Mouse (Mus musculus): ENCODE measurements around the gene Dffa. TPM values are rescaled to one million over a fixed set of nuclear protein-coding genes. Genes with fewer than 3 reads are reported as not detected.

The Dffa gene
- total RNA-seq (2015) (20.0 and 24.5 TPM in 2 replicates), total RNA-seq (2017) (18.6 and 19.4 TPM in 2 replicates)

GRCm38 (mm10) chr4:149103875-149104561 is at the start of gene Dffa:
Dffa (plus strand) TSS chr4:149104146.
- ATAC-seq (replicated peaks; ENCODE audit: poor library complexity) = peak; percentile 93

GRCm38 (mm10) chr4:149055847-149056246 is 48.1 kb upstream of the Dffa start:
- 0 out of 2 replicates have a peak, but pooled peaks have one; percentile 26 for ATAC-seq (replicated peaks; ENCODE audit: poor library complexity)

- ATAC-seq (replicated peaks; ENCODE audit: poor library complexity) = no peak
Measured at GRCm38 (mm10) chr4:149056957-149057356, 47.0 kb upstream of the Dffa start.

- no peak for ATAC-seq (replicated peaks; ENCODE audit: poor library complexity)
Measured at GRCm38 (mm10) chr4:149057470-149057869, 46.5 kb upstream of the Dffa start.

- ATAC-seq (replicated peaks; ENCODE audit: poor library complexity) = no peak
Measured at GRCm38 (mm10) chr4:149058298-149058697, 45.6 kb upstream of the Dffa start.

GRCm38 (mm10) chr4:149059713-149060112 is 44.2 kb upstream of the Dffa start:
- ATAC-seq (replicated peaks; ENCODE audit: poor library complexity) = no peak

GRCm38 (mm10) chr4:149060621-149061431 is 43.1 kb upstream of the Dffa start:
- ATAC-seq (replicated peaks; ENCODE audit: poor library complexity) = no peak

GRCm38 (mm10) chr4:149061432-149061718 is 42.6 kb upstream of the Dffa start:
- ATAC-seq (replicated peaks; ENCODE audit: poor library complexity) = no peak

- ATAC-seq (replicated peaks; ENCODE audit: poor library complexity) = no peak
Measured at GRCm38 (mm10) chr4:149062406-149063318, 41.3 kb upstream of the Dffa start.

GRCm38 (mm10) chr4:149064061-149064854 is 39.7 kb upstream of the Dffa start:
- no peak for ATAC-seq (replicated peaks; ENCODE audit: poor library complexity)

- peak; percentile 80 for ATAC-seq (replicated peaks; ENCODE audit: poor library complexity)
Measured at GRCm38 (mm10) chr4:149066672-149067551, 37.0 kb upstream of the Dffa start.

GRCm38 (mm10) chr4:149075073-149075472 is 28.9 kb upstream of the Dffa start:
- no peak for ATAC-seq (replicated peaks; ENCODE audit: poor library complexity)

- peak; percentile 94 for ATAC-seq (replicated peaks; ENCODE audit: poor library complexity)
Measured at GRCm38 (mm10) chr4:149075871-149076575, 27.9 kb upstream of the Dffa start.

- ATAC-seq (replicated peaks; ENCODE audit: poor library complexity) = no peak
Measured at GRCm38 (mm10) chr4:149078261-149078660, 25.7 kb upstream of the Dffa start.

- no peak for ATAC-seq (replicated peaks; ENCODE audit: poor library complexity)
Measured at GRCm38 (mm10) chr4:149079629-149080028, 24.3 kb upstream of the Dffa start.

GRCm38 (mm10) chr4:149080111-149080510 is 23.8 kb upstream of the Dffa start:
- no peak for ATAC-seq (replicated peaks; ENCODE audit: poor library complexity)

- ATAC-seq (replicated peaks; ENCODE audit: poor library complexity) = peak; percentile 11; the same call in 1 of the 2 replicates
Measured at GRCm38 (mm10) chr4:149081528-149081927, 22.4 kb upstream of the Dffa start.

GRCm38 (mm10) chr4:149085381-149085780 is 18.6 kb upstream of the Dffa start:
- ATAC-seq (replicated peaks; ENCODE audit: poor library complexity) = no peak

- no peak for ATAC-seq (replicated peaks; ENCODE audit: poor library complexity)
Measured at GRCm38 (mm10) chr4:149091364-149091763, 12.6 kb upstream of the Dffa start.

Data from megakaryocyte progenitor cell, adult 5-6 weeks (primary cell).